Mouse (Mus musculus) heart, adult 2 months (tissue): ENCODE results near the gene Slk.

Source experiments
- CTCF ChIP-seq: fragments of 200-600 bp; IDR thresholded peaks from 2 replicates; pipeline ENCODE4 v1.8.1; 2022; ENCODE audit warnings: antibody characterized with exemption, mild to moderate bottlenecking, moderate library complexity
- POLR2A ChIP-seq: fragments of 200-500 bp; IDR thresholded peaks from 2 replicates; pipeline ENCODE4 v1.6.1; 2011; ENCODE audit warnings: mild to moderate bottlenecking, low read depth, low read length, control low read depth; ENCODE audit not compliant: insufficient read depth

GRCm38 (mm10) chr19:47624940-47625711 is 45.6 kb downstream of the Slk start:
- TF ChIP-seq CTCF (no peak), POLR2A (no peak)
